Mouse (Mus musculus): ENCODE measurements at regions not wholly inside any gene's neighbourhood (a gene's known extent, or its start where the extent isn't known, plus 50 kb on each side); places are given as distances from the start of the nearest gene placed in this dataset.

- DNase-seq (ENCODE audit: low spot score): no peak
Measured at GRCm38 (mm10) chr19:54470034-54470433, 426.1 kb downstream of the Adra2a start.

- no peak for DNase-seq (ENCODE audit: low spot score)
Measured at GRCm38 (mm10) chr19:54498066-54498465, 454.1 kb downstream of the Adra2a start.

DNA sequence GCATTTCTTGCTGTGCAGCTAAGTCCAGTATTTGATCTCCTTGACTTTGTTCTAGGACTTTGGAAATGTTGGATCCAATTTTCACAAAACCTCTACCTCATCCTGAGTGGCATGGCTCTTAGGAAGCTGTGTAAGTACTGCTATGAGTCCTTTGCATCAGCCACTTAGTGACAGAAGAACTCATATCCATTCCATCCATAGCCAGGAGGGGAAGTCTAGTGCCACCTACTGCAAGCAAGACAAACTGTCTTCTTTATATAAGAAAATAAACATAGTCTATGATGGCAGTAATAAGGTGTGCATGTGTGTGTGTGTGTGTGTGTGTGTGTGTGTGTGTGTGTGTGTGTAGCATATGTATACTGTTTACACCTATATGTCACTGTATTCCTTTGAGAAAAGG is 489.9 kb downstream of the Adra2a start:
- no peak for DNase-seq (ENCODE audit: low spot score)

DNA sequence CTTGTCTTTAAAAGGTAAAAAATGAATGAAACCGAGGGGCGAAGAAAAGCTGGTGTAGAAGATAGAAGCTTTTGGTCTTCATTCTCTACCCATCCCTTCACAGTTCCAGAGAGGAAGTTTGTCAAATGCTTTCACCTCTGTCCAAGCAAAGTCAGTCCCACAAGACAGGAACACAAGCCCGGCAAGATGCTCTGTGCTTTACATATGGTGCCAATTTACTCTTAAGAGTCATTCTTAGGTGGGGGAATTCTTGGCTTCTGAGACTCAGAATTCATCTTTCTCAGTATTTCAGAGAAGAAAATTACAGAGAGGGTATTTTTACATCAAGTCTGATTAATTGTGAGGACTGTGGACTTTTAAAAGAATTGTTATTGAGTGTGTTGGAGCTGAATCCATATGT is 511.4 kb downstream of the Adra2a start:
- no peak for DNase-seq (ENCODE audit: low spot score)

DNA sequence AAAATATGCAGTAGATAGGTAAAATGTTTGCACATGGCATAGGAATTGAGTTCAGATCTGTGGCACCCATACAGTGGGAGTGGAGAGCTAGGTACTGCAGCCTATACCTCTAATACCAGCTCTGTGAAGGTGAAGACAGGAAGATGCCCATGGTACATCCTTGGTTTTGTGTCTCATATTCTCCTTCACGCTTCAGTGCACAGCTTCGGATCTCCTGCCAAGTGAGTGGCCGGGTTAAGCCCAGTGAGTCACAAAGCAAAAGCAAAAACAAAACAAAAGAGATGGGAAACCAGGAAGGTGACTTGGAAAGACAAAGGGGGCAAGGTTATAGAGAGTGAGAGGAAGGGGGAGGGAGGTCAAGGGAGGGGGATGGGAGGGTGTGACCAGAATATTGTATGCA is 514.0 kb downstream of the Adra2a start:
- DNase-seq (ENCODE audit: low spot score): no peak

GRCm38 (mm10) chr19:54583574-54583973 is 539.6 kb downstream of the Adra2a start:
- no peak for DNase-seq (ENCODE audit: low spot score)

- no peak for DNase-seq (ENCODE audit: low spot score)
Measured at GRCm38 (mm10) chr19:54584687-54585237, 540.8 kb downstream of the Adra2a start.

GRCm38 (mm10) chr19:54585326-54585725 is 541.4 kb downstream of the Adra2a start:
- DNase-seq (ENCODE audit: low spot score): no peak

DNA sequence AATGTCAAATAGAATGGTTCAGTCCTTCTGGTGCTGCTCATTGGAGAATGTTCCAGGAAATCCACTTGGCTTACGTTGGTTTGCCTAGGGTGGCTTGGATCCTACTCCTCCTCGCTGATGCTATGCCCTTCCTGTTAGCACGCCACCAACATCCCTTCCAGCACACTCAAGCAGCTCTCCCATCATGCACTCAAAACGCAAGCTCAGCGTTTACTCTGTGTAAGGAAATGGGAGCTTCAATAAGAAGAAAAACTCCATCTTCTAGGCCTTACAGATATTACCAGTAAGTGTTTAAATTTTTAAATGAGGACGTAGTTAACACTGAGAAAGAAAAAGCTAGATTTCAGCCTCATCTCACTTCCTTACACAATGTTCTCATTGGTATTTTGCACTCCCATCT is 523.7 kb downstream of the Gpam start:
- no peak for DNase-seq (ENCODE audit: low spot score)

DNA sequence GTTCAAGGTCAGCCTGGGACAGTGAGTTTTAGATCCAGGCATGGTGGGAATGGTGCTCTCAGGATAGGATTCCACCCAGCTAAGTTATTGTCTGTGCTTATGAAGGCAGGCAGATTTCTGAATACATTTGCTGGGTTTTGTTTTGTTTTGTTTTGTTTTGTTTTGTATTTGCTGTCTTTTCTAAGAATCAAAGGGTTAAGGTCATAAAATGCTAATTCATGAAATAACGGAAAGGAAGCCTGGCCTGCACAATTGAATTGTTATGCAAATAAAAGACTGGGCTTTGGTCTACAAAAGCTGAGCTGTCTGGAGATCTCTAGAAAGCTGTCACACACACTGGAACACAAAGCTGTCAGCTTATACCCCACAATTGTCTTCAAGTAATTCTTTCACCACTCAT is 521.7 kb downstream of the Gpam start:
- DNase-seq (ENCODE audit: low spot score): no peak

GRCm38 (mm10) chr19:54616924-54617323 is 510.1 kb downstream of the Gpam start:
- DNase-seq (ENCODE audit: low spot score): no peak
